Mouse (Mus musculus): ENCODE results near the gene St8sia6. TPM values are rescaled to one million over a fixed set of nuclear protein-coding genes. Genes with fewer than 3 reads are reported as not detected.
"Not testable (repeated sequence)": the region's sequence is repeated elsewhere in the genome, so short reads cannot be mapped to it uniquely, and the experiment has no call there.

St8sia6 gene
- total RNA-seq (2021), result 1 to 10 TPM; 1.3 to 1.8 TPM

GRCm38 (mm10) chr2:13793969-13794363 lies at the start of gene St8sia6:
St8sia6 (minus strand) TSS chr2:13794064.
- DNase-seq, result no peak
- intact Hi-C loops (cut with DNase I), result no loop called here

- DNase-seq, result no peak
- intact Hi-C loops (cut with DNase I), result no loop called here
Observed at GRCm38 (mm10) chr2:13836310-13836709, 42.4 kb upstream of the St8sia6 start.

DNA sequence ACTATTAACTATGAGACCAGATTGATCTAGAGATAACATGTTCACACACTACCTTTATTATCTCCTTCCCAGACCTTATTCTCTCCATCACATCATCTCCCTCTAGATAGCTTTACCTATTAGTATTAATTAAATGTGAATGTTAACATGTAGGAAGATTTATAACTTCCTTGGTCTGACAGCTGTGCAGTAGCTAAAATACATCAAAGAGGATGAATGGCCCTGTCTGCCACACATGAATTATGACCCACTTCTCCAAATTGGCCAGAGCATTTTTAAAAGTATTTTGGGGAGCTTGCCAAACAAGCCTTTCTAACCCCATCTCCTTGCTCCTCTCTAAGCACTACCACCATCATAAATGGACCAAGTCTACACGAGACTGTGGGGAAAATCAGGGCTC lies 41.1 kb upstream of the St8sia6 start:
- no peak for DNase-seq
- intact Hi-C loops (cut with DNase I), result no loop called here

DNA sequence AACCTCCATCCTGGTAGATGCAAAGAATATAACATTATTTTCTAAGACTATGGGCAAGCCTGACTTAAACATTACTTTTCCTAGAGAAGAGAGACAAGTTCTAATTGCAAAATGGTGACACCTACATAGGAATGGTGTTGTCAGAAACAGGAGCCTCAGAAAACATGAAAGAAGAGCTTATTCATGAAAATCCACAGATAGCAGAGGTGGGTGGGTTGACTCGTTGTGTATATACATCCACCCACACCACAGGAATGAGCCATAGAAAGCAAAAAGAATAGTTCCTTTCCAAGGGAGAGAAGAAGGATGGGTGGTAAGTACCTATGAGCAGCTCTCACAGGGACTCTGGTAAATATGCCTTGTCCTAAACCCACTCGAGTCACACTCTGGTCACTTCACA lies 22.8 kb upstream of the St8sia6 start:
- intact Hi-C loops (cut with DNase I), result no loop called here

DNA sequence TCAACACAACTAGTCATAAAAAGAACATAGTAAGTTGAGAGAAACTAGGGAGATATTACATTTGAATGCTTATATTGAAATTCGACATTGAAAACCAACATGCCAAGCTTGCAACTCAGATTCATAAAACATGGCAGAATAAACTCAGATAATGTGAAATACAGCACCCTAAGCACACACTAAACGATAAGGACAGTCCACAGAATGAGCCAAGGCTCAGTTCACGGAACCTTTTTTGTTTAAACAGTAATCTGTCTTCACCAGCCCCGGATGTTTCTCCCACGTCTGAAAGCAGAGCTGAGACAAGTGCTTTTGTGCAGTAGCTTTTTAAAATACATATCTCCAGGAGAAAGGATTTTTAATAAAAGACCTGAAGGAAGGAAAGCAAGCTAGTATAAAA lies 14.7 kb upstream of the St8sia6 start:
- intact Hi-C loops (cut with DNase I), result no loop called here
- no peak for DNase-seq

More for the DNA sequence above, 22.8 kb upstream of the St8sia6 start:
- DNase-seq, result no peak

- intact Hi-C loops (cut with DNase I), result no loop called here
Observed at GRCm38 (mm10) chr2:13808008-13808407, 14.1 kb upstream of the St8sia6 start.

GRCm38 (mm10) chr2:13806120-13806519 lies 12.3 kb upstream of the St8sia6 start:
- intact Hi-C loops (cut with DNase I), result no loop called here
- no peak for DNase-seq

More at GRCm38 (mm10) chr2:13808008-13808407, 14.1 kb upstream of the St8sia6 start:
- DNase-seq, result no peak

GRCm38 (mm10) chr2:13800639-13801038 lies 6.8 kb upstream of the St8sia6 start:
- DNase-seq, result no peak
- intact Hi-C loops (cut with DNase I), result no loop called here

- intact Hi-C loops (cut with DNase I), result no loop called here
- no peak for DNase-seq
Observed at GRCm38 (mm10) chr2:13794446-13794845, 582 bp upstream of the St8sia6 start.

DNA sequence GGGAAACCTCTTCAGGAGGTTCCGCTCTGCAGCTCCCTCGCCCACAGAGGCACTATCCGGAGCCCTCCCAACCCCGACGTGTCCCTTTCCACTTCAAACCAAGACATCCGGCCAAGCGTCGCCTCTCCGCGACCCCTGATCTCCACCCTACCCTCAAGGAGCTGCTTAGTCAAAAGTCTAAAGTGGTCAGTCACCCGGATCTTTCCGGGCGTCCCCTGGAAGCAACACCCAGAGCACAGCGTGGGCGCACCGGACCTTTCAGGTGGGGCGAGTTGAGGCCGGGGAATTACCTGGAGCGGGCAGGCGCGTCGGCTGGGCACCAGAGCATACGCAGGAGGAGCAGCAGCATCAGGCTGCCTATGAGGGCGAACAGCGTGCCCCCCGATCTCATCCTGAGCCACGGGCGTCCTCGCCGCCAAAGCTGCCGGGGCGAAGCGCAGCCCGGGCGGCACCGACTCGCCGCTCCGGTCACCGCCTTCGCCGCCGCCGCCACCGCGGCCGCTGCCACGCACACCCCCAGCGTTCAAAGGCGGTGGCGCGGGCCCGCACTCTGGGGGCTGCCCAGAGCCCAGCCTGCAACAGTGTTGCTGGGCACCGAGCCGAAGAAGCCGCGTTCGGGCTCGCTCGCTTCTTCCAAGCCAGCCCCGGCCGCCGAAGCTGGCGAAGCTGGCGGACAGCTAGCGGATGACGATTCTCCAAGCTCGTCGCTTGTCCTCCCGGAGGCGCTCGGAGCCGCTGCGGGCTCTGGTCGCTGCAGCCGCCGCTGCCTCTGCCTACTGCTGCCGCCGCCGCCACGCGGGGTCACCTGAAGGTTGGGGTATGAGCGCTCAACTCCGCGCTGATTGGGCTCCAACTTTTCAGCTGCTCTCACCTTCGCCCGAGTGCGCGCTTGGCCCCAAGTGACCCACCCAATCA lies 553 bp downstream of the St8sia6 start:
- DNase-seq, result peak; percentile 36 to 51
- intact Hi-C loops (cut with DNase I), result no loop called here

DNA sequence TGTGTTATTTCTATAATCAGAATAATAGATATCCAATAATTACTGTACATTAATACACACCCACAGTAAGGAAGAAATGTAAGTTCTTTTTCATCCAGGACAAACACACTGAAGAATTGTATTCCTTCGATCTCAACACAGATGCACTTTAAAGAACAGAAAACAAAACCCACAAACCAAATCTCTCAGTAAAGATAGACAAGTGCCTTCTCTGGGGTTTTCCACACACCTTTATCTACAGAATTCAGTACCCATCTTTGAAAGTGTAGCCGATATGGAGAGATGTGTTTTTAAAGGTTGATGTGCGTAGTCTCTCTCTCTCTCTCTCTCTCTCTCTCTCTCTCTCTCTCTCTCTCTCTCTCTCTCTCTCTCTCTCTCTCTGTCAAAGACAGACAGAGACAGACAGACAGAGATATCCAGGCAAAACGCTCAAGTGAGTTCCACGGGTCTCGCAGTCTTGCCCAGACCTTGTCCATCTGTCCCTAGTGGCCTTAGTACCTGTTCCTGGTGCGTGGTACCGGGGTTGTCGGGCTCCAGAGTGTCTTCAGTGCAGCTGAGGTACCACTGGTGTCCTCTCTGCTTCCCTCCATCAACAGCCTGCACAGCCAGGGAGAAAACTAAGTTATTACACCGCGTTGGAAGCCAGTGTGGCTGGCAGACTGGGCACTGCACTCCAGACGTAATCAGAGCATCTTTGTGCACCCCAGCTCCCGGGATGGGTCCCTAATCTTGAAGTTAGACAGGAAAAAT lies 1.4 kb downstream of the St8sia6 start:
- DNase-seq, result peak in 1 of 2 experiments; percentile 6
- intact Hi-C loops (cut with DNase I), result no loop called here

DNA sequence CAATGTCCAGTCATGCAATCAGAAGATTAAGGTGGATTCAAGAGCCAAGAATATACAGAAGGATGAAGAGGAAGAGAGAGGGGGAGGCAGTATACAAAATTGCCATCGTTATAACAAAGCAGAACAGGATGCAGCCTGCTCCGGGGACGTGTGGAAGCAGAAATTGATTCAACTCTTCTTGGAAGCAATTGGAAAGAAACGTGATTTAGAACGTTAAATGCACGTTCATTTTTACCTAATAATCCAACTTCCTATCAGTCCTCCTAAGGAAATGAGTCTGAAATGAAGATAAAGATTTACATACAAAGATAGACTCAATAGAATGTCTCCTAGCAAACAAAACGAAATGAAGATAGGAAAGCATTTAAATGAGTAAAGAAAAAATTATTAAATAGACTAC lies 2.3 kb downstream of the St8sia6 start:
- intact Hi-C loops (cut with DNase I), result no loop called here
- DNase-seq, result no peak

- DNase-seq, result no peak
- intact Hi-C loops (cut with DNase I), result no loop called here
Observed at GRCm38 (mm10) chr2:13789365-13789764, 4.5 kb downstream of the St8sia6 start.

- no peak for DNase-seq
- intact Hi-C loops (cut with DNase I), result no loop called here
Observed at GRCm38 (mm10) chr2:13786577-13787168, 7.2 kb downstream of the St8sia6 start.

GRCm38 (mm10) chr2:13785992-13786391 lies 7.9 kb downstream of the St8sia6 start:
- DNase-seq; intact Hi-C loops (cut with DNase I): not testable (repeated sequence)

- DNase-seq, result no peak
- intact Hi-C loops (cut with DNase I), result no loop called here
Observed at GRCm38 (mm10) chr2:13785247-13785646, 8.6 kb downstream of the St8sia6 start.

GRCm38 (mm10) chr2:13784448-13784847 lies 9.4 kb downstream of the St8sia6 start:
- intact Hi-C loops (cut with DNase I), result no loop called here
- no peak for DNase-seq

DNA sequence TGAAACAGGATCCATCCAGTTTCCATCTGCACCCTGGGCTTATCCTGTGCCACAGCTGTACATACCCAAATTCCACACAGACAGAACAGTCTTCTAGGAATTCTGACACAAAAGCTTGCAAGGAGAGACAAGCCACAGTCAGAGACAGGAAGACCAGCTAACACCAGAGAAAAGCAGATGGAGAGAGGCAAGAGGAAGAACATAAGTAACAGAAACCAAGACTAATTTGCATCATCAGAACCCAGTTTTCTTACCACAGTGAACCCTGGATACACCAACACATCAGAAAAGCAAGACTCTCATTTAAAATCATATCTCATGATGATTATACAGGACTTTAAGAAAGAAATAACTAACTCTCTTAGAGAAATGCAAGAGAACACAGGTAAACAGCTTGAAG lies 16.8 kb downstream of the St8sia6 start:
- DNase-seq, result no peak
- intact Hi-C loops (cut with DNase I), result no loop called here

- intact Hi-C loops (cut with DNase I), result no loop called here
- DNase-seq, result no peak
Observed at GRCm38 (mm10) chr2:13776453-13776852, 17.4 kb downstream of the St8sia6 start.

- intact Hi-C loops (cut with DNase I), result no loop called here
- DNase-seq, result no peak
Observed at GRCm38 (mm10) chr2:13775056-13775455, 18.8 kb downstream of the St8sia6 start.

- intact Hi-C loops (cut with DNase I), result no loop called here
- no peak for DNase-seq
Observed at GRCm38 (mm10) chr2:13768524-13768923, 25.3 kb downstream of the St8sia6 start.
